Mouse (Mus musculus) testis, adult 2 months (tissue): ENCODE results near the gene Epha1.

Experiments used
- CTCF ChIP-seq: fragments of 200-500 bp; IDR thresholded peaks from 2 replicates; pipeline ENCODE4 v1.5.1; 2012; ENCODE audit warnings: low read depth, mild to moderate bottlenecking, inconsistent platforms, low read length, moderate library complexity; ENCODE audit not compliant: control insufficient read depth, insufficient read depth, insufficient replicate concordance
- POLR2A ChIP-seq: fragments of 200-500 bp; IDR thresholded peaks from 2 replicates; pipeline ENCODE4 v1.6.1; 2012; ENCODE audit warnings: low read depth, mild to moderate bottlenecking, inconsistent platforms, low read length, moderate library complexity; ENCODE audit not compliant: control insufficient read depth

DNA sequence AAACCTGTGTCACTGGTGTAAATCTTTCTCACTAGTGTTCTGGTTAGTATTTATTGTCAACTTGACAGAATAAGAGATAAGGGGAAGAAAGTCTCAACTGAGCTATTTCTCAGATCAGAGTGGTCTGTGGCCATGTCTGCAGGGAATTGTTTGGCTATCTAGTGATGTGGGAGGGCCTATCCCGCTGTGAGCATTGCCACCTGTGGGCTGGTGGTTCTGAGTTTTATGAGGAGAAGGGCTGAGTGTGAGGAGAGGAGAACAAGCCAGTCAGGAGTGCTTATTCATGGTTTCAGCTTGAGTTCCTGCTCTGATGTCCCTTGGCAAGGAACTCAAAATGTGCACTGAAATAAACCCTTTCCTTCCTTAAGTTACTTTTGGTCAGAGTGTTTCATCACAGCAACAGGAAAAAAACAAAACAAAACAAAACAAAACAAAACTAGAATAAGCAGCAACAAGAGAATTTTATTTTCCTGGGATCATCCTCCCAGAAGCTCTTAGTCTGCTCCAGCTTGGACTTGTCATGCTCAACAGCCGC lies 18.8 kb upstream of the Epha1 start:
- TF ChIP-seq CTCF: no peak
- no peak for TF ChIP-seq POLR2A
